Mouse (Mus musculus): ENCODE measurements around the gene 6030408B16Rik. TPM values are rescaled to one million over a fixed set of nuclear protein-coding genes. Genes with fewer than 3 reads are reported as not detected.

Gene 6030408B16Rik
- total RNA-seq, 1 experiment from 2014 or later, result 1.4 TPM

DNA sequence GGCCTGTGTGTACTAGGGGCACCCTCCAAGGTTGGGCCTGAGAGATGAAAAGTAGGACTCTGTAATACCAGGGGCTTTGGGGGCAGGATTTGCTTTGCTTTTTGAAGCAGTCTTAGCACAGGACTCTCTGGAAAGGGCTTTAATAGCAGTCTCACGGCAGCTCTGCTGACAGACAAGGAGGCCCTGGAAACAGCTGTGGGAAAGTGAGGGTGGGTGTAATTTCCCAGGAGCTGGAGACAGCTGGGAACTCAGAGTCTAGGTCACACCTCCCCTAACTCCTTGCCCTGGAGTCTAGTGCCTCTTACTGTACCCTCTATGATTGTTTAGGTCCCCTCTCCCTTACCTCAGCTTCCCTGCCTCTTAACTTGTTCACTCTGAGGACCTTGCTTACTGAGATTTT is 40.2 kb downstream of the 6030408B16Rik start:
- ATAC-seq (replicated peaks; ENCODE audit: insufficient number of reproducible peaks, low FRiP score, low TSS enrichment, poor library complexity, severe bottlenecking), result no peak

DNA sequence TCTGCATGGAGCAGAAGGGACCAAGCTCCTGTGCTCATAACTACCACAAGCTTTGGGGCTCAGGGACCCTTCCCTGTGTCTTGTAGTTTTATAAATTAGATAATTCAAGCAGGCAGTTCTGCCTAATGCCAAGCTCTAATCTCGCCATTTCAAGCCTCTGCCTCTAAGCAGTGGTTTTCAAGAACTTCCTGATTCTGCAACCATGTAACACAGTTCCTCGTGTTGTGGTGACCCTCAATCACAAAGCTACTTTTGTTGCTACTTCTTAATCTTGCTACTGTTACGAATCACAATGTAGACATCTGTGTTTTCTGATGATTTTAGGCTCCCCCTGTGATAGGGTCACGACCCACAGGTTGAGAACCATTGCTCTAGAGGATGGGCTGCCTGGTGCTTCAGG is 40.6 kb downstream of the 6030408B16Rik start:
- ATAC-seq (replicated peaks; ENCODE audit: insufficient number of reproducible peaks, low FRiP score, low TSS enrichment, poor library complexity, severe bottlenecking), result no peak

DNA sequence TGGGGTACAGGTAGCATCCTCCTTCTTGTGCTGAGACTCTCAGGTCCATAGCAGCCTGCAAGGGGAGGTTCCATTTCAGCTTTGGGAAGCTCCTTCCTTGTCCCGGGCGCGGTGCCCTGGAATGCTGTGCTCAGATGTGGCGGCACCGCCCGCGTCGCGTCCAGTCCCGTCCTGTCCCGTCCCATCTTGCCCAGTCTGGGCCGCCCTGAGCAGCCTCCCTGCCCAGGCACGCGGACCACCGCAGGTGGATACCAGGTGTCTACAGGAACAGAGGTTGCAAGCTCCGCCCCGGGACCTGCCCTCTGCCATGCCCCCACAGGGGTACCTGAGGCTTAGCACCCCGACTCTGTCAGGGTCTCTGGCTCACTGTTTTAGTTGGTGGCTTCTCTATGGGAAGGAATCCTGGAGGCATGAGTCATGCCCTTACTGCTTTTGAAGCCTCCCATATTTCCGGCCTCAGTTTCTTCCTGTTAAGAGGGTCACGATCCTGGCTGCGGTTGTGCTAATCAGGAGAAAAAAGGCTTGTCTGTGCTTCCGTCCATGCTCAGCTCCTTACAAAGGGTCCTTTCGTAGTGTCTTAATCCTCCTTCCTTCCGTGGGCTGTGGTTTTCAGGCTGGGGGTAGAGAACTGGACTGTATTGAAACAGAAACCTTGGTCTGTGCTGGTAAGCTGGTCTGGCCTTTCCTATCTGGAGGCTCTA is 43.6 kb downstream of the 6030408B16Rik start:
- ATAC-seq (replicated peaks; ENCODE audit: insufficient number of reproducible peaks, low FRiP score, low TSS enrichment, poor library complexity, severe bottlenecking), result no peak

DNA sequence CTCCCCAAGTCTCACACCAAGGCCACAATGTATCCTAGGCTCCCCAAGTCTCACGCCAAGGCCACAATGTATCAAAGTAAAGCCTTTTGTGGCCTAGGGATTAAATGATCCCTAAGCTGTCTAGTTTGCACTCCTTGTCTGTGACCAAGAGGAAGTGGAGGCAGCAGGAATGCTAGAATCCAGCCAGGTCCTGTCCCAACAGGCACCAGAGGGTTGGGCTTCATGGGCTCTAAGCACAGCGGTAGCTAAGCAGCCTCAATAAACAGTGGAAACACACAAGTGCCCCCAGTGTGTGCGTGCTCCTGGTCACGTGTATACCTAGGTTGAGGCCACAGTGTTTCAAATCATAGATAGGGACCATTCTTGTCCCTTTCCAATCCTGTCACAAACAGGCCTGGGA is 45.3 kb downstream of the 6030408B16Rik start:
- ATAC-seq (replicated peaks; ENCODE audit: insufficient number of reproducible peaks, low FRiP score, low TSS enrichment, poor library complexity, severe bottlenecking), result no peak

DNA sequence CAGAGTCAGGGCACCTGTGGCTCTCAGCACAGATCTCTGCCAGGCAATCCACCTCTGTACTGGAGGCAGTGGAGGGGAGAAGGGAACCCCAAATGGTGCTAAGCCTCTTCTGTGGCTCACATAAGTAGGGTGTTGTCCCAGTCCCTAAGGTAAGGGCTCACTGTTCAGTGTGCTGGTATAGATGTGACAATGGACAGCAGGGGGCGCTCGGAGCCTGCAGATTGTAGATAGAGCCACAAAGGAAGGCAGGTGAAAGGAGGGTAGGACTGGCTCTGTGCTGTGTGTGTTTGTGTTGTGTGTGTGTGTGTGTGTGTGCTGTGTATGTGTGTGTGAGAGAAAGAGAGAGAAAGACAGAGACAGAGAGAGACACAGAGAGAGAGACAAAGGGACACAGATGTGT is 46.5 kb downstream of the 6030408B16Rik start:
- ATAC-seq (replicated peaks; ENCODE audit: insufficient number of reproducible peaks, low FRiP score, low TSS enrichment, poor library complexity, severe bottlenecking), result peak; percentile 72

DNA sequence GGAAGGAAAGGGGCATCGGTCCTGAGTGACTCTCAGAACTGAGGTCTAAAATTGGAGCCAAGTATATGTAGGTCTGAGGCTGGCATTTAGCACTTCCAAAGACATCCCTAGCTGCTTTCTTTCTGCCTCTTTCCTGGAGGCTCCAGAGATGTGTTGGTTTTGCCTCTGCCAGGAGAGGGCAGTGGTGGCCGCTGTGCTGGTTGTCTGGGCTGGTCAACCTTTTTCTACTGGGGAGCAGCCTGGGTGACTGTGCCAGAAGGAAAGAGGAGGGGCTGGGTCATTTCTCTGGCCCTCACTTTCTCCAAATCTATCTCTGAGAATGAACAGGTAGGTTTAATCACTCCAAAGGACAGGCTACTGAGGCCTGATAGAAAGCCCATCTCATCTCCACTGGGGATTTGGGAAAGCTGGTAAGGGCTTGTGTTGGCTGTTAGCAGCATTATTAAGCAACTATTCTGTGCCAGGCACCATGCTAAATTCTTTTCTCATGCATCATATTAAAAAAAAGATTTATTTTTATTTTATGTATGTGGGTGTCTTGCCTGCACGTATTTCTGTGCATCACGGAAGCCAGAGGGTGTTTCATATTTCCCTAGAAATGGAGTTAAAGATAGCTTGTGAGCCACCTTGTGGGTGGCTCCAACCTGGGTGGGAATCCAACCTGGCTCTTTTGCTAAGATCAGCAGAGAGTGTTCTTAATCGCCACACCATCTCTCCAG is 48.9 kb downstream of the 6030408B16Rik start:
- peak; percentile 46 for ATAC-seq (replicated peaks; ENCODE audit: insufficient number of reproducible peaks, low FRiP score, low TSS enrichment, poor library complexity, severe bottlenecking)

Other genes with a start within 250 kb of the 6030408B16Rik start
- not detected in 3 replicates for gene Gm47841, start 245.8 kb upstream of the 6030408B16Rik start, total RNA-seq (2017)
- gene Fignl2, start 214.6 kb upstream of the 6030408B16Rik start, total RNA-seq (2017), result 0.57 TPM in 1 of 3 replicates, not detected in the others
- not detected in 3 replicates for gene Ankrd33, start 177.5 kb upstream of the 6030408B16Rik start, total RNA-seq (2017)
- 8.5 to 20.0 TPM (median 11.2 TPM) in 3 replicates for gene Acvrl1, start 164.7 kb upstream of the 6030408B16Rik start, total RNA-seq (2017)
- 14.2 to 16.4 TPM (median 14.2 TPM) in 3 replicates for gene Acvr1b, start 119.1 kb upstream of the 6030408B16Rik start, total RNA-seq (2017)
- 4.9 to 10.8 TPM (median 9.0 TPM) in 3 replicates for gene Grasp, start 69.0 kb upstream of the 6030408B16Rik start, total RNA-seq (2017)
- gene Nr4a1, start 38.9 kb upstream of the 6030408B16Rik start, total RNA-seq (2017), result 717 to 1,434 TPM (median 717 TPM) in 3 replicates
- gene Atg101, start 8.9 kb upstream of the 6030408B16Rik start, total RNA-seq (2017), result 52.9 to 72.0 TPM (median 58.7 TPM) in 3 replicates
- gene Krt80, start 77.0 kb downstream of the 6030408B16Rik start, total RNA-seq (2017), result 124 to 181 TPM (median 163 TPM) in 3 replicates
- 3.0 to 8.2 TPM (median 4.9 TPM) in 3 replicates for gene Krt7, start 117.8 kb downstream of the 6030408B16Rik start, total RNA-seq (2017)
- gene Krt87, start 145.6 kb downstream of the 6030408B16Rik start, total RNA-seq (2017), result not detected in 3 replicates
- gene Krt88, start 154.5 kb downstream of the 6030408B16Rik start, total RNA-seq (2017), result not detected in 3 replicates
- gene Krt81, start 170.5 kb downstream of the 6030408B16Rik start, total RNA-seq (2017), result not detected in 3 replicates
- gene Krt86, start 180.3 kb downstream of the 6030408B16Rik start, total RNA-seq (2017), result 0.11 to 2.1 TPM in 2 of 3 replicates, not detected in the other
- gene Krt83, start 198.3 kb downstream of the 6030408B16Rik start, total RNA-seq (2017), result not detected in 3 replicates
- not detected in 3 replicates for gene Gm49425, start 224.0 kb downstream of the 6030408B16Rik start, total RNA-seq (2017)
- gene Krt84, start 239.6 kb downstream of the 6030408B16Rik start, total RNA-seq (2017), result not detected in 3 replicates